Mouse (Mus musculus): ENCODE measurements around the gene Atp6v0a1. TPM values are rescaled to one million over a fixed set of nuclear protein-coding genes. Genes with fewer than 3 reads are reported as not detected.
A peak's percentile ranks its signal among the peaks of the same experiment; 100 is the strongest.

Atp6v0a1 gene
- total and polyA plus RNA-seq, 3 experiments, result 14.1 to 63.4 (median 36.1) TPM

GRCm38 (mm10) chr11:100963647-100964046 is 45.6 kb upstream of the Atp6v0a1 start:
- peaks cover 9 to 12% of the 10 kb centered on the region in 2 experiments for H3K4me1 ChIP-seq (ENCODE audit: control insufficient read depth in 1 of 2, insufficient read depth in 2 of 2)
- in situ Hi-C loops (cut with MboI; ENCODE audit: low pct_ligation_motif_present, low pct_unique_long_range_greater_than_20kb, low sequenced_read_pairs), result no loop called here
- no peaks in the 10 kb centered on the region for H3K9me3 ChIP-seq (replicated peaks; ENCODE audit: low read length)
- no peak for TF ChIP-seq ZNF384 (IDR thresholded peaks at IDR 0.05; ENCODE audit: low read depth, low read length)
- no peak for TF ChIP-seq ETS1 (conservative IDR thresholded peaks at IDR 0.05; ENCODE audit: low read depth, low read length)
- no peak for TF ChIP-seq JUND (conservative IDR thresholded peaks at IDR 0.05; ENCODE audit: low read depth, low read length)
- 0 out of 2 replicates have a peak, but pooled peaks have one; percentile 15 for TF ChIP-seq TCF12 (IDR thresholded peaks at IDR 0.05; ENCODE audit: low read depth, low read length)
- TF ChIP-seq BHLHE40 (IDR thresholded peaks at IDR 0.05; ENCODE audit: low read depth, low read length), result no peak
- dilution Hi-C loops (cut with MboI; ENCODE audit: extremely low pct_ligation_motif_present, extremely low pct_unique_long_range_greater_than_20kb, low sequenced_read_pairs), result no loop called here
- H3K27ac ChIP-seq (ENCODE audit: insufficient read depth, low read depth), result no peak overlapping the region
- DNase-seq (ENCODE audit: extremely low read depth), result no peak
- peaks cover 18% of the 10 kb centered on the region for H3K27me3 ChIP-seq (replicated peaks)
- H3K9ac ChIP-seq (ENCODE audit: insufficient read depth, low read depth), result no peak overlapping the region
- no peaks in the 10 kb centered on the region for H3K36me3 ChIP-seq (replicated peaks in 1 of 2; ENCODE audit: control insufficient read depth in 1 of 2, insufficient read depth in 1 of 2, low read length in 1 of 2)
- H3K4me3 ChIP-seq (replicated peaks in 1 of 3; ENCODE audit: low read depth in 2 of 3, low read length in 2 of 3, poor library complexity in 1 of 3), result no peak overlapping the region
- no peak overlapping the region for H3K4me2 ChIP-seq (ENCODE audit: insufficient read depth, low read depth, poor library complexity, severe bottlenecking)
- H3K79me2 ChIP-seq (replicated peaks; ENCODE audit: control insufficient read depth, extremely low read depth, insufficient read depth, poor library complexity, severe bottlenecking), result no peaks in the 10 kb centered on the region

GRCm38 (mm10) chr11:100964180-100964579 is 45.1 kb upstream of the Atp6v0a1 start:
- in situ Hi-C loops (cut with MboI; ENCODE audit: low pct_ligation_motif_present, low pct_unique_long_range_greater_than_20kb, low sequenced_read_pairs) (no loop called here), dilution Hi-C loops (cut with MboI; ENCODE audit: extremely low pct_ligation_motif_present, extremely low pct_unique_long_range_greater_than_20kb, low sequenced_read_pairs) (no loop called here)
- Histone ChIP-seq H3K36me3 (replicated peaks in 1 of 2; ENCODE audit: control insufficient read depth in 1 of 2, insufficient read depth in 1 of 2, low read length in 1 of 2) (no peaks in the 10 kb centered on the region), H3K9ac (ENCODE audit: insufficient read depth, low read depth) (no peak overlapping the region), H3K4me3 (replicated peaks in 1 of 3; ENCODE audit: low read depth in 2 of 3, low read length in 2 of 3, poor library complexity in 1 of 3) (no peak overlapping the region), H3K79me2 (replicated peaks; ENCODE audit: control insufficient read depth, extremely low read depth, insufficient read depth, poor library complexity, severe bottlenecking) (no peaks in the 10 kb centered on the region), H3K4me2 (ENCODE audit: insufficient read depth, low read depth, poor library complexity, severe bottlenecking) (no peak overlapping the region), H3K27ac (ENCODE audit: insufficient read depth, low read depth) (no peak overlapping the region), H3K9me3 (replicated peaks; ENCODE audit: low read length) (no peaks in the 10 kb centered on the region), H3K4me1 (ENCODE audit: control insufficient read depth in 1 of 2, insufficient read depth in 2 of 2) (peaks cover 9 to 12% of the 10 kb centered on the region in 2 experiments), H3K27me3 (replicated peaks) (peaks cover 18% of the 10 kb centered on the region)
- no peak for TF ChIP-seq BHLHE40 (IDR thresholded peaks at IDR 0.05; ENCODE audit: low read depth, low read length)
- TF ChIP-seq SIN3A (IDR thresholded peaks at IDR 0.05; ENCODE audit: low read length), result no peak
- no peak for TF ChIP-seq POLR2A (IDR thresholded peaks at IDR 0.05; ENCODE audit: low read depth, low read length)
- no peak for TF ChIP-seq CTCF (conservative IDR thresholded peaks at IDR 0.05 in 1 of 2, IDR thresholded peaks at IDR 0.05 in 1 of 2; ENCODE audit: low read depth in 2 of 2, low read length in 2 of 2)
- no peak for TF ChIP-seq NELFE (IDR thresholded peaks at IDR 0.05; ENCODE audit: low read depth, low read length)
- TF ChIP-seq PAX5 (IDR thresholded peaks at IDR 0.05; ENCODE audit: low read length), result no peak
- DNase-seq (ENCODE audit: extremely low read depth), result no peak

GRCm38 (mm10) chr11:100964901-100965542 is 44.2 kb upstream of the Atp6v0a1 start:
- no peak overlapping the region for H3K27ac ChIP-seq (ENCODE audit: insufficient read depth, low read depth)
- H3K36me3 ChIP-seq (replicated peaks in 1 of 2; ENCODE audit: control insufficient read depth in 1 of 2, insufficient read depth in 1 of 2, low read length in 1 of 2), result no peaks in the 10 kb centered on the region
- in situ Hi-C loops (cut with MboI; ENCODE audit: low pct_ligation_motif_present, low pct_unique_long_range_greater_than_20kb, low sequenced_read_pairs) (no loop called here), dilution Hi-C loops (cut with MboI; ENCODE audit: extremely low pct_ligation_motif_present, extremely low pct_unique_long_range_greater_than_20kb, low sequenced_read_pairs) (no loop called here)
- peaks cover 9 to 12% of the 10 kb centered on the region in 2 experiments for H3K4me1 ChIP-seq (ENCODE audit: control insufficient read depth in 1 of 2, insufficient read depth in 2 of 2)
- no peaks in the 10 kb centered on the region for H3K79me2 ChIP-seq (replicated peaks; ENCODE audit: control insufficient read depth, extremely low read depth, insufficient read depth, poor library complexity, severe bottlenecking)
- no peak overlapping the region for H3K9ac ChIP-seq (ENCODE audit: insufficient read depth, low read depth)
- H3K4me2 ChIP-seq (ENCODE audit: insufficient read depth, low read depth, poor library complexity, severe bottlenecking), result no peak overlapping the region
- H3K9me3 ChIP-seq (replicated peaks; ENCODE audit: low read length), result peaks cover 5% of the 10 kb centered on the region
- no peak overlapping the region for H3K4me3 ChIP-seq (replicated peaks in 1 of 3; ENCODE audit: low read depth in 2 of 3, low read length in 2 of 3, poor library complexity in 1 of 3)
- no peak for DNase-seq (ENCODE audit: extremely low read depth)
- H3K27me3 ChIP-seq (replicated peaks), result peaks cover 18% of the 10 kb centered on the region
- no peak for TF ChIP-seq SIN3A (IDR thresholded peaks at IDR 0.05; ENCODE audit: low read length)
- TF ChIP-seq MAZ (IDR thresholded peaks at IDR 0.05; ENCODE audit: low read depth, low read length), result no peak
- TF ChIP-seq JUN (IDR thresholded peaks at IDR 0.05; ENCODE audit: insufficient read depth, low read depth, low read length), result no peak
- no peak for TF ChIP-seq UBTF (IDR thresholded peaks at IDR 0.05; ENCODE audit: low read depth, low read length)
- no peak for TF ChIP-seq CHD2 (IDR thresholded peaks at IDR 0.05; ENCODE audit: low read length)
- TF ChIP-seq ZKSCAN1 (IDR thresholded peaks at IDR 0.05; ENCODE audit: borderline replicate concordance, low read depth, low read length), result no peak
- no peak for TF ChIP-seq USF1 (IDR thresholded peaks at IDR 0.05; ENCODE audit: low read depth, low read length)
- TF ChIP-seq ZC3H11A (IDR thresholded peaks at IDR 0.05; ENCODE audit: low read depth, low read length), result no peak
- no peak for TF ChIP-seq RCOR1 (conservative IDR thresholded peaks at IDR 0.05; ENCODE audit: low read depth, low read length)
- no peak for TF ChIP-seq MAX (IDR thresholded peaks at IDR 0.05; ENCODE audit: low read length)
- TF ChIP-seq ELF1 (IDR thresholded peaks at IDR 0.05; ENCODE audit: low read depth, low read length), result no peak
- no peak for TF ChIP-seq MAFK (IDR thresholded peaks at IDR 0.05; ENCODE audit: insufficient replicate concordance, low read length)
- TF ChIP-seq GABPA (IDR thresholded peaks at IDR 0.05; ENCODE audit: insufficient replicate concordance, low read depth, low read length), result no peak
- TF ChIP-seq MEF2A (IDR thresholded peaks at IDR 0.05; ENCODE audit: borderline replicate concordance, low read depth, low read length), result no peak
- TF ChIP-seq POLR2A (IDR thresholded peaks at IDR 0.05; ENCODE audit: low read depth, low read length), result no peak
- TF ChIP-seq TBP (conservative IDR thresholded peaks at IDR 0.05; ENCODE audit: low read depth, low read length), result no peak
- TF ChIP-seq HCFC1 (IDR thresholded peaks at IDR 0.05; ENCODE audit: low read depth, low read length), result no peak
- TF ChIP-seq RAD21 (IDR thresholded peaks at IDR 0.05; ENCODE audit: low read depth, low read length), result no peak

All from CH12.LX (cell line).